Mouse (Mus musculus) midbrain, embryonic 16.5 days (tissue): ENCODE measurements at regions not wholly inside any gene's neighbourhood (a gene's known extent, or its start where the extent isn't known, plus 50 kb on each side); places are given as distances from the start of the nearest gene placed in this dataset.

ENCODE experiments used
- ATAC-seq: fragments of 200-750 bp; cut with Nextera tagmentation; 2 replicates; pipeline ENCODE4 v1.8.0; 2017; ENCODE audit warnings: moderate TSS enrichment
- H3K27ac ChIP-seq: fragments of 300-500 bp; sonication (generic); 2 replicates; pipeline ENCODE4 v1.5.1; 2014; ENCODE audit warnings: mild to moderate bottlenecking, low read length, mixed read lengths
- H3K27me3 ChIP-seq: fragments of 300-500 bp; sonication (generic); 2 replicates; pipeline ENCODE4 v1.6.1; 2014; ENCODE audit warnings: low read depth, low read length, mixed read lengths; ENCODE audit not compliant: control insufficient read depth, insufficient read depth
- H3K36me3 ChIP-seq: fragments of 300-500 bp; sonication (generic); 2 replicates; pipeline ENCODE4 v1.6.1; 2014; ENCODE audit warnings: mild to moderate bottlenecking, low read length, moderate library complexity, mixed read lengths; ENCODE audit not compliant: control insufficient read depth, insufficient read depth
- H3K4me1 ChIP-seq: fragments of 300-500 bp; sonication (generic); 2 replicates; pipeline ENCODE4 v1.6.1; 2014; ENCODE audit warnings: mild to moderate bottlenecking, low read length, mixed read lengths; ENCODE audit not compliant: control insufficient read depth, insufficient read depth
- H3K4me2 ChIP-seq: fragments of 300-500 bp; sonication (generic); 2 replicates; pipeline ENCODE4 v1.6.1; 2014; ENCODE audit warnings: mild to moderate bottlenecking, low read length, mixed read lengths
- H3K4me3 ChIP-seq: fragments of 300-500 bp; sonication (generic); 2 replicates; pipeline ENCODE4 v1.5.1; 2014; ENCODE audit warnings: low read depth, mild to moderate bottlenecking, low read length, moderate library complexity, mixed read lengths
- H3K9ac ChIP-seq: fragments of 300-500 bp; sonication (generic); 2 replicates; pipeline ENCODE4 v1.6.1; 2014; ENCODE audit warnings: low read depth, low read length, mixed read lengths
- H3K9me3 ChIP-seq: fragments of 300-500 bp; sonication (generic); replicated peaks from 2 replicates; pipeline ENCODE4 v1.6.1; 2014; ENCODE audit warnings: mild to moderate bottlenecking, low read length, mixed read lengths; ENCODE audit not compliant: control insufficient read depth, poor library complexity, severe bottlenecking
- WGBS: fragments of 180-500 bp; shearing (Covaris S2); extraction: QIAGEN DNeasy Blood & Tissue Kit; methylation state at CpG from one replicate; pipeline ENCODE4 v1.1.7; 2014; 5-methylcytosine and 5-hydroxymethylcytosine counted together

DNA sequence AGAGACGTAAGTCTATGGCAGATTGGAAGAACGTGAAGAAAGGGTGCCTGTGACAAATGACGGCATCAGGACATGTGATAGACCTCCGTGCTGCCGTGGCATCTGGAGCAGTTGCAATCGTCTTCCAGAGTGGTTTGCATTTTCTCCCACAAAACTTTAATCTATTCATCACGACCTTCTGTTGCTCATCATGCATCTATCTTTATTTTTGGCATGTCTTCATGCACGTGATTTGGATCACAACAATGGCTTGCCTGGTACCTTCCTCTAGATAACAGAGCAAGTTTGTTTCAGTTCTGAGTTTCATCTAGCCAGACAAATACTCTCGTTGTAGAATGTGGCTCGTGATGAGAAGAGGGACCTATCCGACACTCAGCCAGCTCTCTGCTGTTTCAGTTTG is 164.4 kb upstream of the Spaca1 start:
- no peak overlapping the region for H3K4me2 ChIP-seq
- WGBS = 84% methylated on average over 11 of the region's 11 CpGs

DNA sequence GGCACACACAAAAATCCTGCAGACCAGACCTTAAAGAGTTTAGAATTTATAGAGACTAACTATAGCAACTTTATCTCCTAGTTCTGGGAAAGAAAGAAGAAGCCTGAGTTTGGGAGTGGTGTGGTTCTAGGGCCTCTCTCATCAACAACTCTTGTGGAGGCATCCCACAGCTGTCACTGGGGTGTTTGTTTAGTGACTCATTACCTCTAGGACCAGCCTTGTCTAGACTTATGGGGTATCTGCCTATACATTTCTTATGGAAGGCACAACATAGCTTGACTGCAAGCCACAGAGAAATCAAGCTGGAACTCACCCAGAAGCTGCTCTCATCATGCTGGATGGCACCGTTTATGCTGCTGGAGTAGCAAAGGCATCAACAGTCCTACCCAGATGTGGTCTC is 171.9 kb upstream of the Spaca1 start:
- Histone ChIP-seq H3K4me3 (no peak overlapping the region), H3K9me3 (no peaks in the 10 kb centered on the region), H3K27me3 (no peaks in the 10 kb centered on the region), H3K9ac (no peak overlapping the region), H3K4me2 (no peak overlapping the region), H3K36me3 (no peaks in the 10 kb centered on the region), H3K27ac (no peak overlapping the region), H3K4me1 (no peaks in the 10 kb centered on the region)
- 96% methylated on average over 1 of the region's 1 CpGs for WGBS
- ATAC-seq = no peak

More for the DNA sequence above, 164.4 kb upstream of the Spaca1 start:
- H3K4me3 ChIP-seq = no peak overlapping the region
- no peaks in the 10 kb centered on the region for H3K4me1 ChIP-seq
- H3K36me3 ChIP-seq = no peaks in the 10 kb centered on the region
- H3K9ac ChIP-seq = no peak overlapping the region
- no peaks in the 10 kb centered on the region for H3K27me3 ChIP-seq
- ATAC-seq = no peak
- H3K27ac ChIP-seq = no peak overlapping the region
- H3K9me3 ChIP-seq = no peaks in the 10 kb centered on the region

DNA sequence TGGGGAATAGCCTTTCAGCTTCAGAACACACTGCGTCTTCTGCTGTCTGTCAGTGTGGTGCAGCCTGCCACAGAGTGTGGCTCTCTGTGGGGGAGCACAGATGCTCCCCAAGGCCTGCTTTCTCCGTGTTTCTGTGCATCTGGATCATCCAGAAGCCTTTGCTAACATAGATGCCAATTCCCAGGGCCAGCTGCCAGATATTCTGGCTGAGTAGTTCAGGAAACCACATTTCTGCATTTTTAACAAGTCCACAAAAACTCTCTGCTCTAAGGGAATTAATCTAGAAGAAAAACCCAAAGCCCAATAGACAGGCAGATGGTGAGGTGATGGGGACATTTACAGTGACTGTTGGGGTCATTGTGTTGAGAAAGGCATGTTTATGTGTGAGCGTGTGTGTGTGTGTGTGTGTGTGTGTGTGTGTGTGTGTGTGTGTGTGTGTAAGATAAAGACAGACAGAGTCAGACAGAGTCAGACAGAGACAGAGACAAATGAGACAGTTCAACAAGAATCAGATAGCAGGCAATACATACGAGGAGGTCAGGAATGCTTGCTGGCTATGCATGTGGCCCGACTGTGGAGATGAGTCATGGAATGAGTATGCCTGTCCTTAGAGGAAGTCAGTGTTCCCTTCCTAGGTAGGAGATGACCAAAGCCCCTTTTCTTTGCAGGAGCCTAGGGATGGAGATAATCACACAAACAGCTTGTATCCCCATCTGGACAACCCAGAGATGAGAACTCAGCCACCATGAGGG is 176.3 kb upstream of the Spaca1 start:
- Histone ChIP-seq H3K4me2 (no peak overlapping the region), H3K36me3 (no peaks in the 10 kb centered on the region), H3K9ac (no peak overlapping the region), H3K27me3 (no peaks in the 10 kb centered on the region), H3K9me3 (no peaks in the 10 kb centered on the region), H3K4me3 (no peak overlapping the region), H3K4me1 (no peaks in the 10 kb centered on the region), H3K27ac (no peak overlapping the region)
- 61% methylated on average over 5 of the region's 5 CpGs for WGBS
- no peak for ATAC-seq

DNA sequence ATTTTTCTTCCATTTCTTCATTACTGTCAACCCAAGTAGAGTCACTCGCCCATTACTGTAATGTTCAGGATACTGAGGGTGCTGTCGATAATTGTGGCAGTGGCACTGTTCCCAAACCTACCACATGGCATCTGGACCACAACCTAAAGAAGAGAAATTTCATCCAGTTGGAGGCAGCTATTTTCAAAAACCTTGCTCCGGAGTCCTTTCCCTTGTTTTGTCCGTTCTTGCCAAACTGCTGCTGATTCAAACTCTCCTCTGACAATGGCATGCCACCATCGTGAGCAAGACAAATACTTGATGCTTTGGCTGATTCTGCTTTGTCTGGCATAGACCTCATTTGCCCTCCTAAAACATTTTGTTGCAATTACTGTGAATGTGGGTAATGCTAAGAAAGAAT is 176.9 kb upstream of the Spaca1 start:
- 82% methylated on average over 5 of the region's 5 CpGs for WGBS
- Histone ChIP-seq H3K4me2 (no peak overlapping the region), H3K9me3 (no peaks in the 10 kb centered on the region), H3K27me3 (no peaks in the 10 kb centered on the region), H3K36me3 (no peaks in the 10 kb centered on the region), H3K27ac (no peak overlapping the region), H3K4me3 (no peak overlapping the region), H3K9ac (no peak overlapping the region), H3K4me1 (no peaks in the 10 kb centered on the region)
- no peak for ATAC-seq

DNA sequence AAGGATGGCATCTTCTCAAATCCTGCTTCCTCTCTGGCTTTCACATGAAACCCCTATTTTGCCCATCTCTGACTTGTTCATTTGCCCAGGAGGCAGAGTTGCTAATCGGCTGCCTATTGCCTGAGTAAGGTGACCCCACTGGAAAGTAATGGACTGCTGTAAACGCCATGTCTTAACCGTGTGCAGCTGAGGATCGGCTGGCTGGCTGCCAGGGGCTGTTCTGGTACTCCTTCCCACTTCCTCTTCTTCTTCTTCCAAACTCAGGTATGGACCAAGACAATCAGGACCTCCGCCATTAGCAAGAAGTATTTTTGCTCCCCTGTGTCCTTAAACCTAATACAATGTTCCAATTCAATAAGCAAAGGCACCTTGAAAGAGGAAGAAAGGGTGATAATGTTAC is 177.6 kb upstream of the Spaca1 start:
- WGBS = 80% methylated on average over 5 of the region's 5 CpGs
- no peak for ATAC-seq
- no peak overlapping the region for H3K9ac ChIP-seq
- no peaks in the 10 kb centered on the region for H3K36me3 ChIP-seq
- H3K4me2 ChIP-seq = no peak overlapping the region
- H3K9me3 ChIP-seq = no peaks in the 10 kb centered on the region
- no peaks in the 10 kb centered on the region for H3K27me3 ChIP-seq
- no peaks in the 10 kb centered on the region for H3K4me1 ChIP-seq
- no peak overlapping the region for H3K4me3 ChIP-seq
- no peak overlapping the region for H3K27ac ChIP-seq

DNA sequence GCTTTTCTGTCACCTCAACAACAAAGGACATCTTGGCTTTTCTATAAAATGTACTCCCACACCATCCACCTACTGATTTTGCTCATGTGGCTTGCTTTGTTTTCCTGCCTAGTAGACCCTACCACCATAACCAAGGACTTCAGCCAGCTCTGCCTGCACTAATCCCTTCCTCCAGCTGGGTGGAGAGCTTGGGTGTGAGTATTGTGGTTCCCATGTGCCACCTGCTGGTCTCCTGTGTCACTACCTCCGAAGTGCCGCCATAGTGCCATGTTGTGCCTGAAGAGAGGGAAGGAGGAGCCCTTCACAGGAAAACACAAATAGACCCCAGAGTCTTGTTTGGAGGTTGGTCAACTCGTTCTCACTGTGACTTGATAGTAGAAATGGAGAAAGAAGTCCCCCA is 181.3 kb upstream of the Spaca1 start:
- peak; percentile 81; the same call in 1 of the 2 replicates for ATAC-seq
- Histone ChIP-seq H3K36me3 (no peaks in the 10 kb centered on the region), H3K4me1 (no peaks in the 10 kb centered on the region), H3K4me2 (no peak overlapping the region), H3K27ac (no peak overlapping the region), H3K9ac (no peak overlapping the region), H3K27me3 (no peaks in the 10 kb centered on the region), H3K4me3 (no peak overlapping the region), H3K9me3 (no peaks in the 10 kb centered on the region)
- 11% methylated on average over 3 of the region's 3 CpGs for WGBS

DNA sequence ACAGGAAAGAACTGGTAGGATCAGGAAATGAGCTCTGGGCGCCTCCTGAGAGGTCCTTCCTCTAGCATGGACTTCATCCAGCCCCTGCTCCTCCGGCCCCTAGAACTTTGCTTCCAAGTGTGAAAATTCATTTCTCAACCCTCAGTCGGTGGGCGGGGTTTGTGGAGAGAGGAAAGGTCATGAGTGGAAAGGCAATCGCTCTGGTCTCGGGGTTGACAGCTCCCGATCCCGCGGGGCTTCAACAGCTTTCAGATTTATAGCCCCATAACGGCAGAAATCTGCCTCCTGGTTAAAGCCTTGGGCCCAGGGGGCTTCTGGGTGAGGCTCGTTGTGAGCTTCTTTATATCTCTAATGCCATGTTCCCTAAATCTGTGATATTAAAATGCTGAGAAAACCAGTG is 184.2 kb upstream of the Spaca1 start:
- Histone ChIP-seq H3K4me3 (no peak overlapping the region), H3K36me3 (no peaks in the 10 kb centered on the region), H3K4me1 (no peaks in the 10 kb centered on the region), H3K27me3 (no peaks in the 10 kb centered on the region), H3K27ac (no peak overlapping the region), H3K9me3 (no peaks in the 10 kb centered on the region), H3K9ac (no peak overlapping the region), H3K4me2 (no peak overlapping the region)
- ATAC-seq = no peak
- 77% methylated on average over 11 of the region's 11 CpGs for WGBS

DNA sequence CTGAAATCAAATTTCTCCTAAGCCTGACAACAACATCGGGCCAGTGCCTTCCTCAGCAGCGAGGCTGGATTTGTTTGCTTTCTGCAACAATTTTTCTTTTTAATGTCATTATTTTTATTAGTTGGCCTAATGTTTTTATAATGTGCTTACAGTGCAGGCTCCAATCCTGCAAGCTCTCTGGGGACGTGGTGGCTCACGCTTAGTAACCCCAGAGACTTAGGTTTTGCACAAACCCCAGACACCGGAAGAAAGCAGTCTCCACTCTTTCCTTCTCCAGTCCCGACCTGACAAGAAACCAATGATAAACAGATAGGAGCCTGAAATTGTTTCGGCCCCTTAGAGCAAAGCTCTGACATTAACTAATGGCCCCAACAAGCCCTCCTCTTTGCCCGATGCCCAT is 184.7 kb upstream of the Spaca1 start:
- ATAC-seq = no peak
- Histone ChIP-seq H3K4me2 (no peak overlapping the region), H3K27me3 (no peaks in the 10 kb centered on the region), H3K4me3 (no peak overlapping the region), H3K9ac (no peak overlapping the region), H3K36me3 (no peaks in the 10 kb centered on the region), H3K9me3 (no peaks in the 10 kb centered on the region), H3K4me1 (no peaks in the 10 kb centered on the region), H3K27ac (no peak overlapping the region)
- WGBS = 78% methylated on average over 8 of the region's 8 CpGs

DNA sequence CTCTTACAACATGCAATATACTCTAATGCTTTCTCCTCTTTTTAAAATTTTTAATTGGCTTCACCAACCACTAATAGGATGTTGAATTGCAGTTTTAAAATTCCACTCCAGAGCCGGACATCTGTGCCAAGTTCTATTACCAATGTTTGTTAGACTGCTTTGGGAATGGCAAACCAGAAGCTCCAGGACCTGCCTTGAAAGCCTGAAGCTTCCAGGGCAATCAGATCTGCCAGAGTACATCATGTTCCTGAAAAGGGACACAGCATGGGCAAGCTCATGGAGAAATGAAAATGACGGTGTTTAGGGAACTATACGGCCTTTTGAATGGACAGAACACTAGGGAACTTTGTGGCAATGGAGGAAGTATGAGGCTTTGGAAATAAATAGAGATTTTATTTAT is 187.8 kb upstream of the Spaca1 start:
- Histone ChIP-seq H3K9ac (no peak overlapping the region), H3K4me1 (no peaks in the 10 kb centered on the region; the same call in 1 of the 2 replicates), H3K4me3 (no peak overlapping the region), H3K27ac (no peak overlapping the region), H3K27me3 (no peaks in the 10 kb centered on the region), H3K36me3 (no peaks in the 10 kb centered on the region), H3K4me2 (no peak overlapping the region), H3K9me3 (no peaks in the 10 kb centered on the region)
- ATAC-seq = no peak
- 92% methylated on average over 3 of the region's 3 CpGs for WGBS
